Mouse (Mus musculus) midbrain, embryonic 14.5 days (tissue): ENCODE measurements around the gene Lrrn4cl. TPM values are rescaled to one million over a fixed set of nuclear protein-coding genes. Genes with fewer than 3 reads are reported as not detected.
"Not testable (repeated sequence)": the region's sequence is repeated elsewhere in the genome, so short reads cannot be mapped to it uniquely, and the experiment has no call there.

ENCODE experiments used
- ATAC-seq: fragments of 200-750 bp; cut with Nextera tagmentation; 2 replicates; pipeline ENCODE4 v1.8.0; 2017; ENCODE audit warnings: moderate number of reproducible peaks, moderate library complexity; ENCODE audit not compliant: low FRiP score, low TSS enrichment
- DNase-seq: peaks from one replicate; pipeline ENCODE4 v3.0.0-alpha.2; 2015
- H3K27ac ChIP-seq: fragments of 300-500 bp; sonication (generic); replicated peaks from 2 replicates; pipeline ENCODE4 v1.5.1; 2014; ENCODE audit warnings: mild to moderate bottlenecking, low read depth, low read length, moderate library complexity
- H3K27me3 ChIP-seq: fragments of 300-500 bp; sonication (generic); 2 replicates; pipeline ENCODE4 v1.6.1; 2014; ENCODE audit warnings: low read length, control low read depth, mixed read lengths; ENCODE audit not compliant: control insufficient read depth, insufficient read depth
- H3K36me3 ChIP-seq: fragments of 300-500 bp; sonication (generic); 2 replicates; pipeline ENCODE4 v1.6.1; 2014; ENCODE audit warnings: low read length, control low read depth; ENCODE audit not compliant: control insufficient read depth, insufficient read depth
- H3K4me1 ChIP-seq: fragments of 300-500 bp; sonication (generic); 2 replicates; pipeline ENCODE4 v1.6.1; 2014; ENCODE audit warnings: mild to moderate bottlenecking, antibody characterized with exemption, low read length, control low read depth; ENCODE audit not compliant: control insufficient read depth, insufficient read depth
- H3K4me2 ChIP-seq: fragments of 300-500 bp; sonication (generic); 2 replicates; pipeline ENCODE4 v1.6.1; 2014; ENCODE audit warnings: mild to moderate bottlenecking, low read length, moderate library complexity
- H3K4me3 ChIP-seq: fragments of 300-500 bp; sonication (generic); replicated peaks from 2 replicates; pipeline ENCODE4 v1.5.1; 2014; ENCODE audit warnings: low read depth, low read length
- H3K9ac ChIP-seq: fragments of 300-500 bp; sonication (generic); replicated peaks from 2 replicates; pipeline ENCODE4 v1.6.1; 2014; ENCODE audit warnings: mild to moderate bottlenecking, low read length, moderate library complexity
- H3K9me3 ChIP-seq: fragments of 300-500 bp; sonication (generic); 2 replicates; pipeline ENCODE4 v1.6.1; 2016; ENCODE audit warnings: low read length, control low read depth, mixed read lengths; ENCODE audit not compliant: control insufficient read depth
- WGBS: fragments of 180-500 bp; shearing (Covaris S2); extraction: QIAGEN DNeasy Blood & Tissue Kit; methylation state at CpG from one replicate; pipeline ENCODE4 v1.1.7; 2014; 5-methylcytosine and 5-hydroxymethylcytosine counted together
- polyA plus RNA-seq: library from polyadenylated mRNA; unstranded; fragments of >200 nt; fragmentation: Nextera tagmentation; extraction: Ambion mirVana; gene quantifications from 2 replicates; pipeline ENCODE4 v1.2.1, GENCODE M21; 2014

Lrrn4cl gene
- polyA plus RNA-seq, 1 experiment from 2014 or later: 0.28 TPM

DNA sequence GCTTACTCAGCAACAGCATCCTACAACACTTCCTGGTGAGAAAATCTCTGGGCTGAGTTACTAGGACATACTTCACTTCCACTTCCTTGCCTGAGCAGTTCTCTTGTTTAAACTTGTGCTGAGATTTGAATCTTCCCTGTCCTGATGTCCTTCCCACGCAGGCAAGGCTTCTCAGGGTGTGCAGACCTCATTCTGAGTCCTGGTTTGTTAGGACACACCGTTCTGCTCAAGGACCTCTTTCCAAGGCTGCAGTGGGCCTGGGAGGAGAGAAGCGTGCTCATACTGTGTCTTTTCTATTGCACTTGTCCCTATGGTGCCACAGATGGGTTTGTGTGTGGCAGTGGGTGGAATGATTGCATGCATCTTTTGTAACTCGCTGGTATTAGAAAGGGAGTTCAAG is 17.6 kb upstream of the Lrrn4cl start:
- no peak overlapping the region for H3K9ac ChIP-seq
- peaks cover 7% of the 10 kb centered on the region; the same call in 1 of the 2 replicates for H3K4me1 ChIP-seq
- H3K27ac ChIP-seq: no peak overlapping the region
- peaks cover 80% of the 10 kb centered on the region for H3K36me3 ChIP-seq
- 93% methylated on average over 4 of the region's 4 CpGs for WGBS
- DNase-seq: no peak
- H3K4me3 ChIP-seq: no peak overlapping the region
- no peak for ATAC-seq
- no peak overlapping the region for H3K4me2 ChIP-seq
- H3K27me3 ChIP-seq: no peaks in the 10 kb centered on the region
- no peaks in the 10 kb centered on the region for H3K9me3 ChIP-seq

DNA sequence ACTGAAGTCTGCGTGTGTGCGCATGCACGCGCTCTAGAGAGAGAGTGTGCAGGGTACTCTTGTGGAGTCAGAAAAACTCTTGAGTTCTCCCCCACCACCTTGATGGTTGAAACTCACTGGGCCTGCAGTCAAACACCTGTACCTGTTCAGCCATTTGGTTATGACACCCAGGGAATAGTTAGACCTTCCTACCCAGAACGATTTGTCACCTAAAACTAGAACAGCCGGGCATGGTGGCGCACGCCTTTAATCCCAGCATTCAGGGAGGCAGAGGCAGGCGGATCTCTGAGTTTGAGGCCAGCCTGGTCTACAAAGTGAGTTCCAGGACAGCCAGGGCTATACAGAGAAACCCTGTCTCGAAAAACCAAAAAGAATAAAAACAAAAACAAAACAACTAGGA is 14.2 kb upstream of the Lrrn4cl start:
- not testable (repeated sequence) for H3K9me3 ChIP-seq, H3K4me3 ChIP-seq, H3K27me3 ChIP-seq, ATAC-seq, DNase-seq, H3K9ac ChIP-seq
- Histone ChIP-seq H3K4me1 (peaks cover 25% of the 10 kb centered on the region), H3K27ac (peak overlapping the region; percentile 99), H3K4me2 (peak overlapping the region; percentile 81), H3K36me3 (peaks cover 50% of the 10 kb centered on the region)
- 95% methylated on average over 10 of the region's 10 CpGs for WGBS

DNA sequence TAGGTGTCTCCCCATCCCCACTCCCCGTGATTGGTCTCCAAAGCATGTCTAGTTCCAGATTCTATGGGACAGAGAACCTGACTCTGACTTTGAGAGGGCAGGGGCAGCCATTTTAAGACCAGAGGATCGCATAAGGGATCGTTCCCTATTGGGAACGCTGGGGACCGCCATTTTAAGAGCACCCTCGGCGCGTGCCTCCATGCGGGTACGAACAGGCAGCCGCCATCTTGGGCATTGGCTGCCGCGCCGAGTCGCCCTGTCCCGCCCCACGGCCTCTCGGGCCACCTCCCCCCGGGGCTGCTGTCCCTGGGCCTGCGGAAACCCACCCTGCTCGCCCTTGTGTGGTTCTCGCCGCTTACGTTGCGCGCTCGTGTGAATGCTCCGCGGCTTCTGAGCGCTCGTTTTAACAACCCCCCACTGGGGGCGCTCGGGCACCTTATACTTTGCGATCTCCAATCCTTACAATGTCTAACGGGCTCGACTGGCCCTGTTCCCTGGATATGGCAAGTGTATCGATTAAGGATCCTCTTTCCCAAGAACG is 13.2 kb upstream of the Lrrn4cl start, which contains the start of gene Bscl2:
TSS of gene Bscl2 (plus strand) at position 217 of the 541 bp plus-strand sequence.
- H3K4me3 ChIP-seq: peak within 1 kb of the TSS; percentile 68
- H3K9me3 ChIP-seq: no peaks in the 10 kb centered on the region
- under 1% methylated on average over 38 of the region's 38 CpGs for WGBS
- DNase-seq (peak; percentile 94), ATAC-seq (peak; percentile 71)
- H3K27me3 ChIP-seq: no peaks in the 10 kb centered on the region
- peaks cover 43% of the 10 kb centered on the region for H3K36me3 ChIP-seq
- H3K9ac ChIP-seq: peak within 1 kb of the TSS; percentile 86
- peak within 1 kb of the TSS; percentile 81 for H3K4me2 ChIP-seq
- H3K4me1 ChIP-seq: peaks cover 25% of the 10 kb centered on the region
- peak within 1 kb of the TSS; percentile 99 for H3K27ac ChIP-seq

DNA sequence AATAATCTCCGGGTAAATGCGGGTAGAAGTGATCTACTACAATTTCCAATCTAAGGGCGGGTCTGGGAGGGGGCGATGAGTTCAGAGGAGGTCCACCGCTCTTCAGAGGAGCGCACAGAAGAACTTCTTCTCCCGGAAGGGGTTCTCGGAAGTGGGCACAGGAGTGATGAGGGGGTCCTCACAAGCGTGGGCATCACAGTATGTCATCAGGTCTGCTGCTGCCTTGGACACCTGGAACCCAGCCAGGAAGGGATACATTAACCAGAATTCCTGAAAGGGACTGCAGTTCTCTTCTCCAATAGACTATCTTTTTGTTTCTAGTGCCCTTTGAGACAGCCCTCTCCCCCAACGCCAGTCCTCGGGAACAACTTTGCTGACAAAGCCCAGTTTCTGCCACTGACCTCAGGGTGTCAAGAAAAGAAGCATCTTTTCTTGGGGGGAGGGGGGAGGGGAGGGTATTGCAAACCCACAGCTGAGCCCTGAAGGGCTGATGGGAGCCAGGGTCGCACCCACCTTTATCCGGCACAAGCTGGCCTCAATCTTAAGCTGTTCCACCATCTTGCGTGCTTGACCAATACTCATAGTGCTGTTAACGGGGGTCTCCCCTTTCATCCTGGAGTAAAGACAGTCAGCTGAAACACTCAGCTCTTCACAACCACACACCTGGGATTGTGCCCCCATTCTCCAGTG is 12.4 kb upstream of the Lrrn4cl start:
- Histone ChIP-seq H3K27ac (peak overlapping the region; percentile 99), H3K4me3 (peak overlapping the region; percentile 68), H3K4me1 (peaks cover 25% of the 10 kb centered on the region), H3K9ac (peak overlapping the region; percentile 86), H3K4me2 (peak overlapping the region; percentile 81), H3K27me3 (no peaks in the 10 kb centered on the region), H3K36me3 (peaks cover 41% of the 10 kb centered on the region), H3K9me3 (no peaks in the 10 kb centered on the region)
- ATAC-seq (no peak), DNase-seq (peak; percentile 65)
- 6% methylated on average over 15 of the region's 15 CpGs for WGBS

DNA sequence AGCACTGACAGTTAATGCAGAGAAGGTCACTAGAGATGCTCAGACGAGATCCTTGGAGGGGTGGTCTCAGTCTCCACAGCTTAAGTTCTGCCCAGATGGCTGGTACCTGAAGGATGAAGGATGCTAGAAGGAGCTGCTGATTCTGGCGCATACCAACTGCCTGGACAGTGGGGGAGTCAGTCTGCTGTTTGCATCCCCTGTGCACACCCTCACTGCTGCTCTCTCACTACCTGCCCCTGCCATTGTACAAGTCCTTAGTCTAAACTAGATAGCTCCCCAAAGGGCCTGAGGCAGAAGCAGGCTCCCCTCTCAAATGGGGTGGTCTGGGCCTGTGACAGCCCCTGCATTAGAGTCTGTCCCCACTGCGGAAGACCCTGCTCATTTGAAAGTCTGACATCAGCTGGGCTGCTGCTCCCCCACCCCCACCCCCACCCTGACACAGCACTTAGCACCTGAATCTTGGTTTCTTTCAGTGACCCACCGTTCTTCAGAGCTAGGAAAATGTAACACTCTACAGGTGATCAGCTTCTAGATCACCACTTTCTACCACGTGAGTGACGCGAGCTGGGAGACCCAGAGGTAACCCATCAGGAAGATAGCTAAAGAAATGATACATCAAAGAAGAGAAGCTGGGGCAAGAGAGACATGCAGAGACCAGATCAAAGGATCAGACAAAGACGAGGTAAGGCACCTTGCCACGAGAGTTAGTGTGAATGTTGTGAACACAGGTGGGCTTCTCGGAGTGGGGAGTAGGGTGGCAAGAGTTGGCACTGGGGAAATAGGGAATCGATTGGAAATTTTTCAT is 11.3 kb upstream of the Lrrn4cl start, which contains the start of gene Gng3:
TSS of gene Gng3 (minus strand) at position 92 of the 805 bp plus-strand sequence.
- H3K27me3 ChIP-seq: no peaks in the 10 kb centered on the region
- H3K9ac ChIP-seq: peak within 1 kb of the TSS; percentile 86
- H3K36me3 ChIP-seq: peaks cover 38% of the 10 kb centered on the region
- H3K4me2 ChIP-seq: peak within 1 kb of the TSS; percentile 81
- WGBS: 22% methylated on average over 11 of the region's 11 CpGs
- H3K27ac ChIP-seq: peak within 1 kb of the TSS; percentile 99
- H3K4me3 ChIP-seq: peak within 1 kb of the TSS; percentile 68
- peaks cover 25% of the 10 kb centered on the region for H3K4me1 ChIP-seq
- ATAC-seq: peak; percentile 90
- peak; percentile 92 for DNase-seq
- no peaks in the 10 kb centered on the region for H3K9me3 ChIP-seq

DNA sequence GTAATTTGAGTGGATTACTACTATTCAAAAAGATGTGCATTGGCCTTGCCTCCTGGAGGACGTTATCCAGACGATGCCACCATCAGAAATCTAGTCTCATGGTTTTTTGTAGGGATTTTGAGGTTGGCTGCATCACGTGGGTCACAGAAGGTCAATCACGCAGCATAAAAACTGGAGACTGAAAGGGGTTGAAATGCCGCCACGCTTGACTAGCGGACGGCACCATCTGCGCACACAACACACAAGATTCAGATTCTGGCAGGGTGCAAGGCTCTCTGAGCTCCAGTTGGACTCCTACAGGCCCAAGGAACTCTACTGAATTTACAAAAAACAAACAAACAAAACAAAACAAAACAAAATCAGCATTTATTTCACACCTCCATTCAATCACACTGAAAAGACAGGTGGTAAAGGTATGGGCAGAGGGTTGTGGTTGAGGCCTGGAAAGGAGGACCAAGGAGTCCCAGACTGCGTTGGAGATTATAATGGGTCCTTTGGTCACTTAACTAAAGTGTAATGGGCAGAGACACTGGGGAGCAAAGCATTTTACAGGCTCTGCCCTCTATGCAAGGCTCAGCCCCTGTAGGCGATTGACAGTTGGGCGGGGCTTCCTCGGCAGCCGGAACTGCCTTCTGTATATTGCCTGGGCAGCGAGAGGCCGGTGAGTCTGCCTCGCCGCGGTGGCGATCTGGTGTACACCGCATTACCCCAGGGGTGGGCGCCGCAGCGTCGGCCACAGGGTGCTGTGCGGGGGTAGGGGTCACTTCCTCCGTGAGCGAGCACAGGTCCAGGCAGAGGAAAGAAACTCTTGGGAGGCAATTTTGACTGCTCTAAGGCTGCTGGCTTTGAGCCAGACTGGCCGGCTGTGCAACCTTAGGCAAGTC is 10.4 kb upstream of the Lrrn4cl start:
- Histone ChIP-seq H3K9ac (peak overlapping the region; percentile 86), H3K27ac (peak overlapping the region; percentile 99), H3K27me3 (no peaks in the 10 kb centered on the region), H3K9me3 (no peaks in the 10 kb centered on the region), H3K4me3 (peak overlapping the region; percentile 68), H3K36me3 (peaks cover 32% of the 10 kb centered on the region), H3K4me1 (peaks cover 25% of the 10 kb centered on the region), H3K4me2 (peak overlapping the region; percentile 81)
- DNase-seq: peak; percentile 82
- 9% methylated on average over 29 of the region's 29 CpGs for WGBS
- ATAC-seq: peak; percentile 22; the same call in 1 of the 2 replicates

DNA sequence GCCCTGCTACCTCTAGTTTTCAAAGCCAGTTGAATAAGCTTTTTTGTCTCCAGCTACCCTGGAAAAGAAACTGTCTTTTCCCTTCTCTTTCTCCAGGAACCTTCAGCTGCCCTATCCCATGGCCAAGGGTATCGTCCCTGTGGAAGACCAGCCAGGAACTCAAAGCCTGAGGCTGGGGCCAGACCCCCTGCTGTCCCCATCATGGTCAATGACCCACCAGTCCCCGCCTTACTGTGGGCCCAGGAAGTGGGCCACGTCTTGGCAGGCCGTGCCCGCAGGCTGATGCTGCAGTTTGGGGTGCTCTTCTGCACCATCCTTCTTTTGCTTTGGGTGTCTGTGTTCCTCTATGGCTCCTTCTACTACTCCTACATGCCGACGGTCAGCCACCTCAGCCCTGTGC is 9.6 kb upstream of the Lrrn4cl start:
- H3K36me3 ChIP-seq: peaks cover 33% of the 10 kb centered on the region
- peaks cover 25% of the 10 kb centered on the region for H3K4me1 ChIP-seq
- H3K27me3 ChIP-seq: no peaks in the 10 kb centered on the region
- WGBS: 92% methylated on average over 7 of the region's 7 CpGs
- H3K9me3 ChIP-seq: no peaks in the 10 kb centered on the region
- no peak overlapping the region for H3K27ac ChIP-seq
- no peak for ATAC-seq
- H3K9ac ChIP-seq: peak overlapping the region; percentile 86
- peak overlapping the region; percentile 68 for H3K4me3 ChIP-seq
- peak overlapping the region; percentile 81 for H3K4me2 ChIP-seq
- no peak for DNase-seq

DNA sequence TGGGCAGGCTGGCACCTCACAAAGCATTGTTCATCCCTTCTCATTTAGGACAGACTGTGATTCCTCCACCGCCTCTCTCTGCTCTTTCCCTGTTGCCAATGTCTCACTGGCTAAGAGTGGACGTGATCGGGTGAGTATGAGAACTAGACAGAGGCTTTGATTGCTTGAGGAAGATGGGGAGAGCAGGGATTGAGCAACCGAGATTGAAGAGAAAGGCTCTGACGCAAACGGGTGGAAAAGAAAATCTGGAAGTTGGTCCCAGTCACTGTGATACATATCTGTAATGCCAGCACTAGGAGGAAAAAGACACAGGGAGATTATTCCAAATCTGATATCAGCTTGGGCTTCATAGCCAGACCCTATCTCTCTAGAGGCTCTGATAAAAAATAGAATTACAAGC is 7.6 kb upstream of the Lrrn4cl start:
- Histone ChIP-seq H3K4me2 (no peak overlapping the region), H3K9ac (no peak overlapping the region), H3K4me1 (peaks cover 18% of the 10 kb centered on the region), H3K27me3 (no peaks in the 10 kb centered on the region), H3K9me3 (no peaks in the 10 kb centered on the region), H3K36me3 (peaks cover 50% of the 10 kb centered on the region), H3K27ac (no peak overlapping the region), H3K4me3 (no peak overlapping the region)
- 90% methylated on average over 6 of the region's 6 CpGs for WGBS
- DNase-seq (no peak), ATAC-seq (no peak)
